Mouse (Mus musculus): Measurements from ENCODE around the gene Sema3e.

Sema3e gene

DNA sequence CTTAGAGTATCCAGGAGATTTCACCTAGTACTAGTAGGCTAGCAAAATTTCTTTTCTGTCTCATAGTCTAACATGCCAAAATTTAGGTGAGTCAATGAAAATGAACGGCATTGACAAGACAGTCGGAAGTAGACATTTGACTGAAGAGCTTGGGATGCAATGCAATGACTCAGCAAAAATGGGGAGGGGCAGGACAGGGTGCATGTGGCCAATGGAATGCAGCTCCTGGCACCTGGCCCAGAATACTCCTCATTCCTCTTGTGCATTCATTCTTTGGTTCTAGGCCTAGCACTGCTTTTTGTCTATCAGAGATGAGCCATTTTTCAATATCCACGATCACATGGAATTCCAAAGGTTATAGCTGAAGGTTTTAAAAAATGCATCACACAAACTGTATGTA is 48.1 kb downstream of the Sema3e start:
- DNase-seq (ENCODE audit: low read depth, low spot score), result peak; percentile 88

GRCm38 (mm10) chr5:14088100-14088499 is 63.0 kb downstream of the Sema3e start:
- DNase-seq (ENCODE audit: low read depth, low spot score), result no peak

DNA sequence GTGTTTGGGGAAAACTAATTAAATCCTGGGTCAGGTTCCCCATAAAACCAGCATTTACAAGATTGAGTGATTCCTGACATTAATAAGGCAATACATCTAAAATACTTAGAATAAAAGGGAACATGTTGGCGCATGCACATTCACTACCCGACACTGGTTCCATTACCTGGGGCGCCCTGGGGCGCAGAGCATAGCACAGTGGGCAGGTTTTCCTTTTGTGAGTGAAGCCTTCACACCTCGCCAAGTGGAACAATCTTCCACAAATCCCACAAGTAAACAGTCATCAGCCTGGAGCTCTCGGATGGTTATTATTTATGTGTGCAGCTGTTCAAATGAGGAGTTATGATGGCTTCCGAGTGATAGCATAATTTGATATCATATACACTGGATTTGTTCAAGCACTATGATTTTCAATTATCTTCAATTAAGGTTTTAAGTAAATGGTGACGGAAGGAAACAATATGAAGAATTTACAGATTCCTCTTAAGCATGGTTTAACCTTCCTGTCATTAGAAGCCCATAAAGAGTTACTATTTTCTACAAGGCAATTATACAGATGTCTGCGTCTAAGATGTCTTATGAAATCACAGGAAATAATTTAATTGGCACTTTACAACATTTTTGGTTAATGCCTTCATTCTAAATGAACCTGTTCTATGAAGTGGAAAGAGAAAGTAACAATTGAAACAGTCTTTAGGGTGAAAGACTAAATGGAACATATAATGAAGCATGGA is 65.0 kb downstream of the Sema3e start:
- no peak for DNase-seq (ENCODE audit: low read depth, low spot score)

- DNase-seq (ENCODE audit: low read depth, low spot score), result no peak
These were observed 65.5 kb downstream of the Sema3e start for GRCm38 (mm10) chr5:14090609-14090969.

- no peak for DNase-seq (ENCODE audit: low read depth, low spot score)
These were observed 67.2 kb downstream of the Sema3e start for GRCm38 (mm10) chr5:14092262-14092776.

- DNase-seq (ENCODE audit: low read depth, low spot score), result no peak
These were observed 71.1 kb downstream of the Sema3e start for GRCm38 (mm10) chr5:14096196-14096595.

- DNase-seq (ENCODE audit: low read depth, low spot score), result no peak
These were observed 73.6 kb downstream of the Sema3e start for GRCm38 (mm10) chr5:14098677-14099076.

GRCm38 (mm10) chr5:14107365-14107764 is 82.3 kb downstream of the Sema3e start:
- DNase-seq (ENCODE audit: low read depth, low spot score), result no peak

- DNase-seq (ENCODE audit: low read depth, low spot score), result no peak
These were observed 83.9 kb downstream of the Sema3e start for GRCm38 (mm10) chr5:14109001-14109400.

- DNase-seq (ENCODE audit: low read depth, low spot score), result peak; percentile 23
These were observed 86.3 kb downstream of the Sema3e start for GRCm38 (mm10) chr5:14111401-14111800.

DNA sequence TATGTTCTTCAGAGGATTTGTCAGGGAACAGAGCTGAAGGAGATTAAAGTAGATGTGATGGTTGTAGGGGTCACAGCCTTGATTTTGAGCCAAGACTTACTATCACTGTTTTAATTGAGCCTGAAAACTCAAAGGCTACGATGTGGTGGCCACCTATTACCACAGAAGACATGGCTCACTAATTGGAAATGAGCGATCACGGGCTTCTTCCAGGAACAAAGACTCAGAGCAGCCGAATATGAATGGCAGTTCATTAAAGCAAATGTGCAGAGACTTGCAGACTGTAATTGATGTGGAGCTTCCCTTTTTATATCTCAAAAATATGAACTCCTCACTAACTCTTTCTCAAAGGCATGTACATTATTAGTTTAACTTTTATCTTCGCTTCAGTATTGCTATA is 96.8 kb downstream of the Sema3e start:
- DNase-seq (ENCODE audit: low read depth, low spot score), result no peak

DNA sequence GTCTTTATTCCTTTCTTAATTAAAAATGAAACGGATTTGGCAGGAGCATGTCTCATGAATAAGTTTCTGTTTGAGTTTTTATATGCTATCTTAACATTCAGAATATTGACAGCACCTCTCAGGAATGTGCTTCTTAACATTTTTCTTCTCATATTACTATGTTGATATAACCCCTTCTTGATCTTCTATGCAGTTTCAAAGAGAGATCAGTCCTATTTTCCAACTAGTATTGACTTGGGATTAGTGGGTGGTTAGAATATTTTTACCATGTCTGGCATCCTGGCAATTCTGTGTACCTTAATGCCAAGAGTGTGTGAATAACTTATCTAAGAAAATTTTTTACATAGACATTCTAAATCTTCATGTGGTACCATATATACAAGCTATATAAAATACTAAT is 101.5 kb downstream of the Sema3e start:
- DNase-seq (ENCODE audit: low read depth, low spot score), result no peak

- no peak for DNase-seq (ENCODE audit: low read depth, low spot score)
These were observed 110.9 kb downstream of the Sema3e start for GRCm38 (mm10) chr5:14135929-14136328.

GRCm38 (mm10) chr5:14138725-14139124 is 113.6 kb downstream of the Sema3e start:
- no peak for DNase-seq (ENCODE audit: low read depth, low spot score)

DNA sequence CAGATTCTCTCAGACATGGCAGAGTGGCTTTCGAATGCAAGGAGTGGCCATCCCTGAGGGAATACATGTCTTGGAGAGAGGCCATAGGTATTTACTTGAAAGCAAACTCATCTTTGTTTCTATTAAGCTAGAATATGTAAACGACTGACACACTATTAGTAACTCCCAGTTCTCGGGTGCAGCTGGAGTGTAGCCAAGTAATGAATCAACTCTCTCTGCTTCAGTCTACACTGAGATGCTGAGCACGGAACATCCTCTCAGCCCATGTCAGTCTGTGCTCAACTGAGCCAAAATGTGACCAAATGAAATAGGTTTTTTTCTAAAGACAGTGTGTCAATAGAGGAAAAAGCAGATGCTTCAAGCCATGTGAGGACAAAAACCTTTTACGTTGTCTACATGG is 137.5 kb downstream of the Sema3e start:
- no peak for DNase-seq (ENCODE audit: low read depth, low spot score)

DNA sequence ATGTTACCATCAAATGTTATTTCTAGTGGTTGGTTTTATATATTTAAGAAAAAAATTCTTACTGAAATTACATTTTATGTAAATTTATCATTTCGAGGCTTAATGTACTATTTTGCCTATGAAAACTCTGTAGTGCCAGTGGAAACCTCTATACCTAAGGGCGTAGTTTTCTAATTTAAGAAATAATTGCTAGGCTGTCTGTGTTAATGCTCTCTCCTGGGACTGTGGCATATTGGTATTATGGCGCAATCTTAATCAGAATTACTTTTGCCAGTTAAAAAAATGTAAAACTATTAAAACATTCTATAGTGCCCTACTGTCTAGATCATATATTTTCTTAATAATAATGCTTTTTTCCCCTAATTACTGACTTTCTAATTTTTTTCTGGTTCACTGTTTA is 138.2 kb downstream of the Sema3e start:
- no peak for DNase-seq (ENCODE audit: low read depth, low spot score)

DNA sequence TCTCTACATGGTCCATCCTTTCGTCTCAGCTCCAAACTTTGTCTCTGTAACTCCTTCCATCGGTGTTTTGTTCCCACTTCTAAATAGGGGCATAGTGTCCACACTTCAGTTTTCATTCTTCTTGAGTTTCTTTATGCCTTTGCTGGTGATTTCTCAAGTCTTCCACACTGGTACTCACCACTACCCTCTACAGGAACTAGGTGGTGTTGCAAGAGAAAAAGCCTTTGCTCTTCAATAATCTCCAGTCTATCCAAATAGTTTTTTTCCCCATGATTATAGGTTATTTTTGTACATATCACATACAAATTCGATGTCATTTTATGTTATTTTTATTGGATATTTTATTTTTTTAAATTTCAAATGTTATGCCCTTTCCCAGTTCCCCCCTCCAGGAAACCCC is 142.7 kb downstream of the Sema3e start:
- DNase-seq (ENCODE audit: low read depth, low spot score), result peak; percentile 40

- DNase-seq (ENCODE audit: low read depth, low spot score), result no peak
These were observed 148.5 kb downstream of the Sema3e start for GRCm38 (mm10) chr5:14173355-14174183.

GRCm38 (mm10) chr5:14180571-14180970 is 155.5 kb downstream of the Sema3e start:
- DNase-seq (ENCODE audit: low read depth, low spot score), result peak; percentile 68

GRCm38 (mm10) chr5:14182156-14182555 is 157.1 kb downstream of the Sema3e start:
- no peak for DNase-seq (ENCODE audit: low read depth, low spot score)

DNA sequence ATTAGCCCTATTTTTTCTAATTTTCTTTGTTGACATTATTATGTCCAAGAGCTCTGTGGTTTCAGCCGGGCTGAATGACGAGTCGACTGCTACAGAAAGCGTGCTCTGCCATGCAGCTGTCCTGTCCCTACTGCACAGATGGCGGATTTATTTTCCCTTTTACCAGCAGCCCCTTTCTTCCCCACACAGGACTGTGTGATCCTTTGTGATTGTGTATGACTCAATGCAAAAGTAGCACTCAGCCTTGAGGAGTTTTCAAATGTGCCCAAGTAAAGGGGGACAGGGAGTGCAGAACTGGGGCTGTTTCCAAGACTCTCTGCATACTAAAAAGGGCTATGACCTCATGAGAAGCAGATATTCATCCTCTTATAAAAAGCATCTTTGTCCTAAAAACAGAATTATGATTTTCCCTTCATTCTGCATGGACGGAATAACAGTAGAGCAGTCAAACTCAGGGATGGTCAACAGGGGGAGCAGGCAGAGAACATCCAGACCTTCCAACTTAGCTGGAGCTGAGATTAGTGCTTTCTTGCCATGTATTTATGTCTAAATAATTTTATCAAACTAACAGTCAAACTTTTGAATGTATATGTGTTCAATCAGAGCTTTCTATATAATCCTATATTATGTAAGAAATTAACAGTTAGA is 170.2 kb downstream of the Sema3e start:
- DNase-seq (ENCODE audit: low read depth, low spot score), result no peak

GRCm38 (mm10) chr5:14198344-14199040 is 173.4 kb downstream of the Sema3e start:
- DNase-seq (ENCODE audit: low read depth, low spot score), result no peak

Data from R1 (cell line).